Mouse (Mus musculus) stomach, embryonic 14.5 days (tissue): ENCODE measurements around the gene Hdac8. TPM values are rescaled to one million over a fixed set of nuclear protein-coding genes. Genes with fewer than 3 reads are reported as not detected.

ENCODE experiments used
- ATAC-seq: fragments of 200-750 bp; cut with Nextera tagmentation; 2 replicates; pipeline ENCODE4 v1.8.0; 2017; ENCODE audit warnings: low read depth, moderate TSS enrichment; ENCODE audit not compliant: insufficient number of reproducible peaks, insufficient read depth, low FRiP score
- H3K27ac ChIP-seq: fragments of 300-500 bp; sonication (generic); 2 replicates; pipeline ENCODE4 v1.5.1; 2014; ENCODE audit warnings: mild to moderate bottlenecking, low read length, moderate library complexity, mixed read lengths
- H3K27me3 ChIP-seq: fragments of 300-500 bp; sonication (generic); 2 replicates; pipeline ENCODE4 v1.6.1; 2014; ENCODE audit warnings: low read length, control low read depth, mixed read lengths; ENCODE audit not compliant: control insufficient read depth, insufficient read depth
- H3K36me3 ChIP-seq: fragments of 300-500 bp; sonication (generic); 2 replicates; pipeline ENCODE4 v1.6.1; 2014; ENCODE audit warnings: mild to moderate bottlenecking, control low read depth, low read length, moderate library complexity, mixed read lengths; ENCODE audit not compliant: control insufficient read depth, insufficient read depth
- H3K4me1 ChIP-seq: fragments of 300-500 bp; sonication (generic); 2 replicates; pipeline ENCODE4 v1.6.1; 2014; ENCODE audit warnings: low read length, control low read depth, mixed read lengths; ENCODE audit not compliant: control insufficient read depth, insufficient read depth
- H3K4me2 ChIP-seq: fragments of 300-500 bp; sonication (generic); replicated peaks from 2 replicates; pipeline ENCODE4 v1.6.1; 2014; ENCODE audit warnings: low read depth, low read length, control low read depth
- H3K4me3 ChIP-seq: fragments of 300-500 bp; sonication (generic); 2 replicates; pipeline ENCODE4 v1.5.1; 2014; ENCODE audit warnings: low read depth, low read length, control low read depth
- H3K9ac ChIP-seq: fragments of 300-500 bp; sonication (generic); replicated peaks from 2 replicates; pipeline ENCODE4 v1.6.1; 2014; ENCODE audit warnings: low read depth, mild to moderate bottlenecking, control low read depth, low read length, moderate library complexity, mixed read lengths
- H3K9me3 ChIP-seq: fragments of 300-500 bp; sonication (generic); 2 replicates; pipeline ENCODE4 v1.6.1; 2016; ENCODE audit warnings: low read depth, low read length, control low read depth; ENCODE audit not compliant: control insufficient read depth
- WGBS: fragments of 180-500 bp; shearing (Covaris S2); extraction: QIAGEN DNeasy Blood & Tissue Kit; methylation state at CpG from one replicate; pipeline ENCODE4 v1.1.7; 2014; 5-methylcytosine and 5-hydroxymethylcytosine counted together
- polyA plus RNA-seq: library from polyadenylated mRNA; unstranded; fragments of >200 nt; fragmentation: Nextera tagmentation; extraction: Ambion mirVana; gene quantifications from 2 replicates; pipeline ENCODE4 v1.2.1, GENCODE M21; 2014

Hdac8 gene
- polyA plus RNA-seq, 1 experiment from 2014 or later: 4.8 TPM

- H3K36me3 ChIP-seq: no peaks in the 10 kb centered on the region
- H3K9me3 ChIP-seq: no peaks in the 10 kb centered on the region
- H3K27ac ChIP-seq: no peak overlapping the region
- H3K4me1 ChIP-seq: no peaks in the 10 kb centered on the region
- no peak for ATAC-seq
- H3K27me3 ChIP-seq: no peaks in the 10 kb centered on the region
- H3K4me3 ChIP-seq: no peak overlapping the region
- H3K9ac ChIP-seq: no peak overlapping the region
- 80% methylated on average over 3 of the region's 3 CpGs for WGBS
- H3K4me2 ChIP-seq: no peak overlapping the region
Observed at GRCm38 (mm10) chrX:102353412-102353811, 151.7 kb downstream of the Hdac8 start.

GRCm38 (mm10) chrX:102349843-102350731 is 155.1 kb downstream of the Hdac8 start:
- H3K4me3 ChIP-seq: no peak overlapping the region
- H3K9me3 ChIP-seq: no peaks in the 10 kb centered on the region
- H3K9ac ChIP-seq: no peak overlapping the region
- no peak overlapping the region for H3K4me2 ChIP-seq
- H3K4me1 ChIP-seq: no peaks in the 10 kb centered on the region
- H3K36me3 ChIP-seq: no peaks in the 10 kb centered on the region
- ATAC-seq: no peak
- H3K27ac ChIP-seq: no peak overlapping the region
- H3K27me3 ChIP-seq: no peaks in the 10 kb centered on the region
- WGBS: 63% methylated on average over 14 of the region's 14 CpGs

DNA sequence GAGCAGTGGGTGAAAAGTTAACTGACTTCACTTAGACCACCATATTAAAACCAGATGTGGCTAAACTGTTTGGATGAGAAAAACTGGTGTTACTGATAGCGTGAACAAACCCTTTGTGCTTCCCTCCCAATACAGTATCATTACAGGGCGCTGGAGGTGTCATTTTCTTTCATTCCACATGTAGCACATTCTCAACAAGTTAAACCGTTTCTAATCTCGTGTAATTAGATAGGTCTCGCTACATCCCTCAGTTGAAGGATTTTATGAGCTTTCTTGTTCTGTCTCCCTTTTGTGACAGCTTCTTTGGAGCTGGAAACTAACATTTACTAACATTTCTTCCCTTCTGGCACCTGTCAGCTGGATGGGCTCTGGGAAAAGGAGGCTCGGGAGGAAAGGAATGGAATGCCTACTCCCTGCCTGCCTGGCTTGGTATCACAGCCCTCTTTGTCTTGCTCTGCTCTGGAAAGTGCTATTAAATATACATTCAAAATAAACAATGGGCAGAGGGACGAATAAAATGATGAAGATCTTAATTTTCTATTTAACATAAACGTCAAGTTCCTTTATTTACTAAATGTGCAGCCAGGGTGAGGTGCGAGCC is 156.2 kb downstream of the Hdac8 start:
- H3K4me3 ChIP-seq: no peak overlapping the region
- no peak for ATAC-seq
- H3K4me2 ChIP-seq: no peak overlapping the region
- H3K4me1 ChIP-seq: no peaks in the 10 kb centered on the region
- H3K36me3 ChIP-seq: no peaks in the 10 kb centered on the region
- no peaks in the 10 kb centered on the region for H3K27me3 ChIP-seq
- H3K9ac ChIP-seq: no peak overlapping the region
- WGBS: 47% methylated on average over 9 of the region's 9 CpGs
- H3K27ac ChIP-seq: no peak overlapping the region
- no peaks in the 10 kb centered on the region for H3K9me3 ChIP-seq

DNA sequence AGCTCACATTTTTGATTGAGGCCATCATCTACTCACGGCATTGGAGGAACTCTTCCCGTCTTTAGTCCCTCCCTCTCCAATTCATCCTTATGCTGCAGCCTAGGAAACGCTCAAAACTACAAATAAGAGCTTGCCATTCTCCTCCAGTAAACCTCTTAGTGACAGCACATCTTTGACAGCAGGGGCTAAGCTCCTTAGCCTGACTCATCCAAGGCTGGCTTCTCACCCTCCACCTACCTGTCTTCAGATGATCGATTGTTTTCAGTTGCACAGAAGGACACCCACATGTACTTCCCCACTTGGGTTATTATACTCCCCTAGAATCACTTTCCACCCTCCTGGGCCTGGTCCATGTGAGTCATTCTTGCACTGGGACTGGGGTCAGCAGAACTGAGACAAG is 163.5 kb downstream of the Hdac8 start:
- ATAC-seq: no peak
- Histone ChIP-seq H3K27me3 (no peaks in the 10 kb centered on the region), H3K27ac (no peak overlapping the region), H3K4me1 (no peaks in the 10 kb centered on the region), H3K9ac (no peak overlapping the region), H3K4me3 (no peak overlapping the region), H3K4me2 (no peak overlapping the region), H3K36me3 (no peaks in the 10 kb centered on the region), H3K9me3 (no peaks in the 10 kb centered on the region)
- WGBS: 68% methylated on average over 4 of the region's 4 CpGs

DNA sequence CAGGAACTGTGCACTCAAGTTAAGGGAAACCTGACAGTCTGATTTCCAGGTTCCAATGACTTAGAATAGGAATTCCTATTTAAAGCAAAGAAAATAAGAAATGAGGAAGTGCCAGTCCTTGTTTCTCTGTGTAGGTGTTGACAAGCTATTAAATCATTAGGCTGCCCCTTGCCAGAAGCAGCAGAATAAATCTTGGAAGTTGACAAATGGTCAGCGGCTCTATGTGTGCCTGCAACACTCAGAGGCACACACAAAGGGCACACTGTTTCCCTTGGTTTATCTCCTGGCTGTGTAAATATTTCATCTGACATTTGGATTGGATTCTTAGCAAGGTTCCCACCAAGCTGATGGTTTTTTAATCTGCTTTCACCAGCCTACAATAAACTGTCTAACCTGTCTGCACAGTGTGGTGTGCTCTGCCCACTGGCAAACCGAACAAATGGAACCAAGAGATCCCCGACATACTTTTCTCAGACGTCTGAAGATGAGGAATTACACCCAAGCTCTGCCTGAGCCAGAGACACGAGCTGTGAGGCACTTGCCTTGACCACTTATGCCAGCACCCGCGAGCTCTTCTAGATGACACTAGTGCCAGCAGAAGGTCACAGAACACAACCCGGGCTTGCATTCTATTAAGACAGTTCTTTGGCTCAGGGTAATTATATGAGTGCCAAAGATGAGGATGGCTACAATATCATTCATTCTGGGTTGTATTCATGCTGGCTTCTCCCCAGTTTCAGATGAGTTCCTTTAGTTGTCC is 165.6 kb downstream of the Hdac8 start:
- no peak for ATAC-seq
- Histone ChIP-seq H3K9ac (no peak overlapping the region), H3K36me3 (no peaks in the 10 kb centered on the region), H3K4me3 (no peak overlapping the region), H3K27ac (no peak overlapping the region), H3K4me2 (no peak overlapping the region), H3K27me3 (no peaks in the 10 kb centered on the region), H3K4me1 (no peaks in the 10 kb centered on the region), H3K9me3 (no peaks in the 10 kb centered on the region)
- 43% methylated on average over 8 of the region's 8 CpGs for WGBS

GRCm38 (mm10) chrX:102319696-102320095 is 185.5 kb downstream of the Hdac8 start:
- WGBS: 62% methylated on average over 3 of the region's 3 CpGs
- Histone ChIP-seq H3K9ac (no peak overlapping the region), H3K27me3 (no peaks in the 10 kb centered on the region), H3K4me2 (no peak overlapping the region), H3K4me1 (no peaks in the 10 kb centered on the region), H3K36me3 (no peaks in the 10 kb centered on the region), H3K27ac (no peak overlapping the region), H3K9me3 (no peaks in the 10 kb centered on the region), H3K4me3 (no peak overlapping the region)
- ATAC-seq: no peak

DNA sequence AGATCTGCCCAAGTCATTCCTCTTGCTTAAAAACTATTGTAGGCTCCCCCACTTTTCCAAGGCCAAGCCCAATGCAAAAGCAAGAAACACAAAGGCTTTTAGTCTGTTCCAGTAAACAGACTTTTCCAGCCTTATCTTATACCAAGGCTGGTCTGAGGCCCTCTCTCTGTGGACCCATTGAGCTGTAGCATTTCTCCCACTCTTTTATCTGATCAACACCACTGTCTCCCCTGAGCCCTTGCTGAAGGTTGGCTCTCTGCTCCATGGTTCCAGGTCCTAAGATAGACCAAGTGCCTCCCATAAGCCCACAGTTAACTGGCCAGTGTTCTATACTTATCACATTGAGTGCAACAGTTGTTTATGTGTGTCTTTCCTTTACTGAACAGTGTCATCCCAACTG is 185.9 kb downstream of the Hdac8 start:
- Histone ChIP-seq H3K27ac (no peak overlapping the region), H3K36me3 (no peaks in the 10 kb centered on the region), H3K4me3 (no peak overlapping the region), H3K4me2 (no peak overlapping the region), H3K4me1 (no peaks in the 10 kb centered on the region), H3K9me3 (no peaks in the 10 kb centered on the region), H3K27me3 (no peaks in the 10 kb centered on the region), H3K9ac (no peak overlapping the region)
- ATAC-seq: no peak

- H3K4me1 ChIP-seq: no peaks in the 10 kb centered on the region
- no peak overlapping the region for H3K9ac ChIP-seq
- no peak overlapping the region for H3K27ac ChIP-seq
- no peak overlapping the region for H3K4me3 ChIP-seq
- ATAC-seq: no peak
- 69% methylated on average over 5 of the region's 5 CpGs for WGBS
- H3K9me3 ChIP-seq: no peaks in the 10 kb centered on the region
- no peak overlapping the region for H3K4me2 ChIP-seq
- H3K36me3 ChIP-seq: no peaks in the 10 kb centered on the region
- H3K27me3 ChIP-seq: no peaks in the 10 kb centered on the region
Observed at GRCm38 (mm10) chrX:102318782-102319181, 186.4 kb downstream of the Hdac8 start.
